Mouse (Mus musculus) cerebellum, adult 2 months (tissue): ENCODE measurements around the gene Svip.

Source experiments
- CTCF ChIP-seq: fragments of 200-500 bp; IDR thresholded peaks from 2 replicates; pipeline ENCODE4 v1.5.1; 2011; ENCODE audit warnings: low read depth, mild to moderate bottlenecking, control low read depth, low read length, moderate library complexity, borderline replicate concordance; ENCODE audit not compliant: insufficient read depth
- POLR2A ChIP-seq: fragments of 200-500 bp; IDR thresholded peaks from 2 replicates; pipeline ENCODE4 v1.6.1; 2011; ENCODE audit warnings: low read length, control low read depth, borderline replicate concordance; ENCODE audit not compliant: insufficient read depth

- TF ChIP-seq CTCF: peak; percentile 69
- TF ChIP-seq POLR2A: no peak
These were observed 33.5 kb downstream of the Svip start for GRCm38 (mm10) chr7:51972252-51972855.
